Mouse (Mus musculus): Measurements from ENCODE around the gene BC024978. TPM values are rescaled to one million over a fixed set of nuclear protein-coding genes. Genes with fewer than 3 reads are reported as not detected.

The BC024978 gene
- 17.9 and 18.8 TPM in 2 replicates for polyA plus RNA-seq (2012; rRNA removed)

GRCm38 (mm10) chr7:27195681-27196611 lies at the start of gene BC024978, which contains the start of gene Snrpa:
Gene BC024978 (plus strand): TSS chr7:27195781.
Gene Snrpa (minus strand): TSS chr7:27196271.
- Histone ChIP-seq H3K4me3 (replicated peaks; ENCODE audit: insufficient read depth, low read depth, low read length) (peak within 1 kb of the TSS; percentile 86), H3K27me3 (ENCODE audit: control insufficient read depth, insufficient read depth, low read length) (no peaks in the 10 kb centered on the region), H3K4me1 (ENCODE audit: control insufficient read depth, insufficient read depth, low read length) (no peaks in the 10 kb centered on the region; the same call in 1 of the 2 replicates), H3K27ac (ENCODE audit: insufficient read depth, low read length) (peak within 1 kb of the TSS; percentile 85)
- WGBS = 1% methylated on average over 64 of the region's 64 CpGs
- DNase-seq = peak; percentile 94 to 100
- peak; percentile 45; the same call in 1 of the 2 replicates for TF ChIP-seq POLR2A (IDR thresholded peaks at IDR 0.05; ENCODE audit: borderline replicate concordance, insufficient read depth, low read length)
- no peak for TF ChIP-seq CTCF (IDR thresholded peaks at IDR 0.05; ENCODE audit: borderline replicate concordance, insufficient read depth, low read depth, low read length)

- Histone ChIP-seq H3K4me3 (replicated peaks; ENCODE audit: insufficient read depth, low read depth, low read length) (no peak within 1 kb of the TSS), H3K27ac (ENCODE audit: insufficient read depth, low read length) (no peak within 1 kb of the TSS), H3K27me3 (ENCODE audit: control insufficient read depth, insufficient read depth, low read length) (no peaks in the 10 kb centered on the region), H3K4me1 (ENCODE audit: control insufficient read depth, insufficient read depth, low read length) (no peaks in the 10 kb centered on the region)
- 36% methylated on average over 10 of the region's 10 CpGs for WGBS
- TF ChIP-seq POLR2A (IDR thresholded peaks at IDR 0.05; ENCODE audit: borderline replicate concordance, insufficient read depth, low read length) = no peak
- peak in 1 of 2 experiments; percentile 47 for DNase-seq
These were observed 42.3 kb upstream of the BC024978 start, which contains the start of gene Cyp2t4 for GRCm38 (mm10) chr7:27153205-27153764. Gene Cyp2t4 (plus strand): TSS chr7:27153714.

GRCm38 (mm10) chr7:27156005-27156404 lies 39.6 kb upstream of the BC024978 start:
- peaks cover 10% of the 10 kb centered on the region for H3K4me1 ChIP-seq (ENCODE audit: control insufficient read depth, insufficient read depth, low read length)
- no peak for TF ChIP-seq CTCF (IDR thresholded peaks at IDR 0.05; ENCODE audit: borderline replicate concordance, insufficient read depth, low read depth, low read length)
- TF ChIP-seq POLR2A (IDR thresholded peaks at IDR 0.05; ENCODE audit: borderline replicate concordance, insufficient read depth, low read length) = no peak
- H3K27me3 ChIP-seq (ENCODE audit: control insufficient read depth, insufficient read depth, low read length) = no peaks in the 10 kb centered on the region
- H3K27ac ChIP-seq (ENCODE audit: insufficient read depth, low read length) = no peak overlapping the region
- no peak for DNase-seq
- 8% methylated on average over 13 of the region's 13 CpGs for WGBS
- H3K4me3 ChIP-seq (replicated peaks; ENCODE audit: insufficient read depth, low read depth, low read length) = no peak overlapping the region

- peaks cover 30% of the 10 kb centered on the region for H3K4me1 ChIP-seq (ENCODE audit: control insufficient read depth, insufficient read depth, low read length)
- H3K27ac ChIP-seq (ENCODE audit: insufficient read depth, low read length) = no peak overlapping the region
- H3K4me3 ChIP-seq (replicated peaks; ENCODE audit: insufficient read depth, low read depth, low read length) = no peak overlapping the region
- TF ChIP-seq POLR2A (IDR thresholded peaks at IDR 0.05; ENCODE audit: borderline replicate concordance, insufficient read depth, low read length) = no peak
- no peak for TF ChIP-seq CTCF (IDR thresholded peaks at IDR 0.05; ENCODE audit: borderline replicate concordance, insufficient read depth, low read depth, low read length)
- H3K27me3 ChIP-seq (ENCODE audit: control insufficient read depth, insufficient read depth, low read length) = no peaks in the 10 kb centered on the region
- DNase-seq = peak in 1 of 2 experiments; percentile 12
- WGBS = 82% methylated on average over 9 of the region's 9 CpGs
These were observed 37.4 kb upstream of the BC024978 start for GRCm38 (mm10) chr7:27158171-27158570.

GRCm38 (mm10) chr7:27159256-27159655 lies 36.3 kb upstream of the BC024978 start:
- WGBS = 90% methylated on average over 6 of the region's 6 CpGs

GRCm38 (mm10) chr7:27159882-27160281 lies 35.7 kb upstream of the BC024978 start:
- H3K27ac ChIP-seq (ENCODE audit: insufficient read depth, low read length) = no peak overlapping the region
- peak; percentile 92 for TF ChIP-seq CTCF (IDR thresholded peaks at IDR 0.05; ENCODE audit: borderline replicate concordance, insufficient read depth, low read depth, low read length)
- no peak for TF ChIP-seq POLR2A (IDR thresholded peaks at IDR 0.05; ENCODE audit: borderline replicate concordance, insufficient read depth, low read length)
- 2% methylated on average over 8 of the region's 8 CpGs for WGBS

More at GRCm38 (mm10) chr7:27159256-27159655, 36.3 kb upstream of the BC024978 start:
- Histone ChIP-seq H3K4me3 (replicated peaks; ENCODE audit: insufficient read depth, low read depth, low read length) (no peak overlapping the region), H3K27ac (ENCODE audit: insufficient read depth, low read length) (no peak overlapping the region), H3K27me3 (ENCODE audit: control insufficient read depth, insufficient read depth, low read length) (no peaks in the 10 kb centered on the region), H3K4me1 (ENCODE audit: control insufficient read depth, insufficient read depth, low read length) (peaks cover 37% of the 10 kb centered on the region)
- TF ChIP-seq CTCF (IDR thresholded peaks at IDR 0.05; ENCODE audit: borderline replicate concordance, insufficient read depth, low read depth, low read length) (no peak), POLR2A (IDR thresholded peaks at IDR 0.05; ENCODE audit: borderline replicate concordance, insufficient read depth, low read length) (no peak)
- peak in 1 of 2 experiments; percentile 19 for DNase-seq

GRCm38 (mm10) chr7:27160921-27161320 lies 34.7 kb upstream of the BC024978 start:
- H3K4me1 ChIP-seq (ENCODE audit: control insufficient read depth, insufficient read depth, low read length) = peaks cover 46% of the 10 kb centered on the region
- peak in 1 of 2 experiments; percentile 6 for DNase-seq

More at GRCm38 (mm10) chr7:27159882-27160281, 35.7 kb upstream of the BC024978 start:
- Histone ChIP-seq H3K4me1 (ENCODE audit: control insufficient read depth, insufficient read depth, low read length) (peaks cover 43% of the 10 kb centered on the region), H3K4me3 (replicated peaks; ENCODE audit: insufficient read depth, low read depth, low read length) (no peak overlapping the region), H3K27me3 (ENCODE audit: control insufficient read depth, insufficient read depth, low read length) (no peaks in the 10 kb centered on the region)
- peak; percentile 83 to 86 for DNase-seq

More at GRCm38 (mm10) chr7:27160921-27161320, 34.7 kb upstream of the BC024978 start:
- 56% methylated on average over 3 of the region's 3 CpGs for WGBS
- Histone ChIP-seq H3K27me3 (ENCODE audit: control insufficient read depth, insufficient read depth, low read length) (no peaks in the 10 kb centered on the region), H3K4me3 (replicated peaks; ENCODE audit: insufficient read depth, low read depth, low read length) (no peak overlapping the region), H3K27ac (ENCODE audit: insufficient read depth, low read length) (no peak overlapping the region)
- no peak for TF ChIP-seq CTCF (IDR thresholded peaks at IDR 0.05; ENCODE audit: borderline replicate concordance, insufficient read depth, low read depth, low read length)
- no peak for TF ChIP-seq POLR2A (IDR thresholded peaks at IDR 0.05; ENCODE audit: borderline replicate concordance, insufficient read depth, low read length)

All from cerebellum, adult 2 months (tissue).